Mouse (Mus musculus): Measurements from ENCODE around the gene Apoe. TPM values are rescaled to one million over a fixed set of nuclear protein-coding genes. Genes with fewer than 3 reads are reported as not detected.

The Apoe gene
- 12.7 TPM for polyA plus RNA-seq (2017; shearing (Covaris generic))

DNA sequence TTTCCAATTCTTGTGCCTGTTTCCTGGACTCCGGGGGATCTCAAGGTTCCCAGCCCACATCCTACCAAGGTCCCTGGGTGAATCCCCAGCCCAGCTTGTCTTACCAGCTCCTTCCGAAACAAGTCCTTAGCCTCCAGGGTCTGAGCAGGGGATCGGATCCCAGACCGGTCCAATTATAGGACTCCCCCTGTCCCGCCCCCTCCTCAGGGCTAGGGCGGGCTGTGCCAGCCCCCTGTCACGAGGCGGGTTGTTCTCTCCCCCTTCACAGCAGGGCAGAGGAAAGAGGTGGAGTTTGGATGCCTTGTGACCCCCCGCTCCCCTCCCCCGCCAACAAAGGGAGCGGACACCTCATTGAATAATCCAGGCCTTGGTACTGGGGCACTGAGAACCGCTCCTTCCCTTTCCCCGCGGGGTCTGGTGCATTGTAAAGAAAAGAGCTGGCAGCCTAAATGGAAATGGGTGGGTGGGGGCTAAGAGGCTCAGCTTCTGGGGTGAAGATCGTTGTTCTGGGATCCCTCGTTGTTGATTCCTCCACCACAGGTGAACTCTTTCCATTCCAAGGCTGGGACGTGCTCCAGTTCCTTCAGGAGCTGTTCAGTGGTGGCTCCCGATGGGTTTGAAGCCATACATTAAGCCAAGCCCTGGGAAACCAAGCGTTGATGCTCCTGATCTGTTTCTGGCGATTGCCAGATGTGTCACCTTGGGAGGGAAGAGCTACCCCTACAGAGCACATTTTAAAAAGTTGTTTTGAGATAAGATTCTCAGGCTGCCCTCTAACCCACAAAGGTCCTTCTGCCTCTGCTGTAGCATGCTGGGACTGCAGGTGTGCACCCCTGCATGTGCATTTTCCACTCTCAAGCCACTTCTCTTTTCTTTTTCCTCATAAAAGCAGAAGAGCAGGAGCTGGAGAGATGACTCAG is at the start of gene Apoe:
Gene Apoe (minus strand): TSS at position 282 of the 920 bp plus-strand sequence.

DNA sequence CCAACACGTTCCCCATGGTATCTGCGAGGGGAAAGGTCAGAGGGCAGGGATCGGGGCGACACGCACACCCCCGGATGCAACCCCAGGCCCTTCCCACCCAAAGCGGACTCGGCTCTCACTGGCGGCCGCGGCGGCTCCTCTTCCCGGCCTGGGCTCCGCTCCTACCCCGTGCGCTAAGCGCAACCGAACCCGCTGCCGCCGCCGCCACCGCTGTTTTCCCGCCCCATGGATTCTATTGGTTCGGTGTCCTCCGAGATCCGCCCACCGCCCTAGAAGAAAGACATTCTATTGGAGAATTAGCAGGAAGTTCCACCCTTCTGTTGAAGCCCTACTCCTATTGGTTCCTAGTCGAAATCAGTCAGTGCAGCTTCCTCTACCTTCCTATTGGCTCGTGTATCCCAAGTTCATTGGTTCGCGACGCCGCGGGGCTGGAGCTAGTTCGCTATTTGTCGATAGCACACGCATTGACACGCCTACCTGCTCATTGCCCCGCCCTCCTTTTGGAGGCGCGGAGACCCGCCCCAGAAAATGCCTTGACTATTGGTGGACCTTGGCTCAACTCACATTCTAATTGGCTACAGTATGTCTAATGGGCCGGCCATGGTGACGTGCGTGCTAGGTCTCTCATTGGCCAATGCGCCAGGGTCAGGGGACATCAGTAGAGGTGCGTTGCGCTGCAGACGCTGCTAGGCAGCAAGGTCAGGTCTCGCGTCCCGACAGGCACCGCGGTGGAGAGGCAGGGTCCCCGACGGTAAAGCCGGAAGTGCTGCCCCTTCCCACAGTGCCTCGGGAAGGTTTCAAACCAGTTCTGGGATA is 16.5 kb upstream of the Apoe start, which contains the start of gene Tomm40:
Gene Tomm40 (minus strand): TSS at position 200 of the 816 bp plus-strand sequence.

DNA sequence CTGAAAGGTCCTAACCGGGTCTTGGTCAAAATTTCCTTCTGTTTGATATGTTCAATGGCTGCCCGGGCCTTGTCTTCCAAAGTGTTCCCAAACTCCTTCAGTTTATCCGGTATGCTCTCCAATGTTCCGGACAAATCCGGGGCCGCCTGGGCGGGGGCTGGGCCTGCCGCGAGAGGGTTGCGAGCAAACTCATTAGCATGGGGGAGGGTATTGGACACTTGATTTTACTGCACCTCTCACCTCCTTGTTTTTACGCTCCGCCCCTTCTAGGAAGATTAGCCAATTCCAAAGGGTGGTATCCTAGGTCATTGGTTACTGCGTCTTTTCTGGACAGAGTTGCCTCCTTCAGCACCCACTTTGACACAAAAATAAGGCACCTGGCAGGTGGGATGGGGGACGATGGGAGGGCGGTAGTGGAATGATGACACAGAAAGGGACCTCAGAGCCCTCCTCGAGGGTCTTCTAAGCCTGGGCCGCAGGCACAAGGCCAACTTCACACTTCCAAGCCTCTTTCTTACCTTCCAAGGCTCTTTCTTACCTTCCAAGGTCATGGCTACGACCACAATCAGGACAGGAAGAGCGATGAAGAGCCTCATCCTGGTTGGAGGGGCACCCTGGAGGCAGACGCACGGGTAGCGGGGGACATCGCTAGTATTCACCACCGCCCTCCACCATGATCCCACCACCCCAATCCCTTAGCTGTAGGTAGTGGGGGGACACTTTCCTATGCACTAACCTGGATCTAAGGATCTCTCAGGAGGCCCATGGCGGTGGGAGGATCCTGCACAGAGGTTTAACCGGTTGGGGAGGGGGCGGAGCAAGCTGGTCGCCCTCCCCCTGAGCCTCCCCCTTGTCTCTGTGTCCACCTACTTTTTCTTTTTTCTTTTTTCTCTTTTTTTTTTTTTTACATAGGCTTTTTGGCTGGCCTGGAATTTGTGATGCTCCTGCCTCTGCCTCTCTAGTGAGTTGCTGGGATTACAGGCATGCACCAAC is 6.8 kb downstream of the Apoe start, which contains the start of gene Apoc1:
Gene Apoc1 (minus strand): TSS at position 788 of the 993 bp plus-strand sequence.

DNA sequence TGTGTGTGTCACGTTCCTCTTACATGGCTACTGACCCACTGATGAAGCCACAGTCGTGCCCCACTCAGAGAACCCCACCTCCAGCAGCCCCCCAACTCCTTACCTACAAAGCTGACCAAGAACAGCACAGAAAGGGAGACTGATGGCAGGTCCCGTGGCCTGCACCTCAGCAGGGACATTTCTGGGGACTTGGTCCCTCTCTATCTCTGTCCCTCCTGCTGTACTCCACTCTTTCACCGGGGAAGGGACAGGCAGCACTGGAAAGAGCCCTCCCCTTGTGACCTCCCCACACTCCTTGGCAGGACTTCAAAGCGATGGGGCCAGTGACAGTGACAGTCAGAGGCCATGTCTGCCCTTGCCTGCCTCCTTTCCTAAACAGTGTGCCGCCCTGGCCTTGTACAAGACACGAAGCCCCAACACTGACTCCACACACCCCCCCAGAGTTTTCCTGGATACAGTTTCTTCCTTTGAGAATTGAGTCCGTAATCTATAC is 17.7 kb downstream of the Apoe start, which contains the start of the genes Gm44805 and Apoc4:
Gene Gm44805 (minus strand): TSS at position 222 of the 493 bp plus-strand sequence.
Gene Apoc4 (minus strand): TSS at position 278 of the 493 bp plus-strand sequence.

DNA sequence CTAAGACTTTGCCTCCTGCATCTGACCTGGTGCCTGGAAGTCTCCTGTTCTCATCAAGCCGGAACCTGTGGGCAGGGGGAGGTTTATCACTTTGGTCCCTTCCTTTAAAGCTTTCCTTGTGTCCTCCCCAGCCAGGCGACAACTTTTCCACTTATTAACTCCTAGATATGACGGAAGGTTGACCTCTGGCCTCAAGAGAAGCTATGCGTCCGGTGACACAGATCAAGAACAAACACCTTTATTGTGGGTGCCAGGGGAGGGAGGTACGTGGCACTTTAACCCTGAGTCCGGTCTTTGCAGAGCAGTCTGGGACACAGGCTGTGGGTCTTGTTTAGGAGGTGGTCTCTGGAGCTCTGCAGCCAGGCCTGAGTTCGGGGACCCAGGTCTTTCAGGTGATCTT is 21.1 kb downstream of the Apoe start, which contains the start of gene Apoc2:
Gene Apoc2 (minus strand): TSS at position 70 of the 400 bp plus-strand sequence.

DNA sequence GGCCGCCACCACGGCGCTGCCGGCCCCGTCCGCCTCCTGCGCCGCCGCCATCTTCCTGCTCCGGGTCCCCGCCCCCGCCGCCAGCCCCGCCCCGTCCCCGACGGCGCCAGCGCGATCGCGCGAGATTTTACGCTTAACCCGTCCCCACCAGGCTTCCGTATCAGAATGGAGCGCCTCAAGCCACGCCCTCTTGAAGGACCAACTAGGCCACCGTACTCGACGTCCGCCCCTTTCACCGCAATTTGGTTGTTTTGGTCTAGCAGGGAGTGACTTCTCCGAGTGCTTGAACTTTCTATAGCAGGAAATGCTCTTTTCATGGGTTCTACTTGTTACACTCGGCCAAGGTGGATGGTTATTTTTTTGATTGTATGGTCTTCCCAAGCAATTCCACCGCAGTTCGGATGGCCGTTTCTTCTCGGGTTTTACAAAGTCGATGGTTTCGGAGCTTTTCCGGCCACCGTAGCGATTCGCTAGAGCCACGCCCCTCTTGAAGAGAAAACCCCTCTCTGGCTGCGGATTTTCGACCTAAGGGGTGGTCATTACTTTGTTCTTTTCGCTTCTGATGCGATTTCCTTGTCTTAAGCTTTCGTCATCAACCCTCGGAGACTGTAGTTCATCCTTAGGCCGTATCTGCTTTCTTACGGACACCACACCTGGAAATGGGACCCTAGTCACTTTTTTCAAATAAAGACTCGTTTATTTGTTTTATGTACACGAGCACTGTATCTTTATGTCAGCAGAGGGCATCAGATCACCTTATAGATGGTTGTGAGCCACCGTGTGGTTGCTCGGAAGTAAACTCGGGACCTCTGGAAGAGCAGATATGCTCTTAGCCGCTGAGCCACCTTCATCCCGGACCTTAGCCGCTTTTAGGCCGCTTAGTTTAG is 33.8 kb downstream of the Apoe start, which contains the start of gene Clptm1:
Gene Clptm1 (minus strand): TSS at position 79 of the 887 bp plus-strand sequence.

Other genes starting within 250 kb of the Apoe start
- 1.2 TPM for gene Mark4, start 240.4 kb downstream of the Apoe start, polyA plus RNA-seq (2017; shearing (Covaris generic))
- gene Exoc3l2, start 235.9 kb downstream of the Apoe start, polyA plus RNA-seq (2017; shearing (Covaris generic)) = not detected
- 0.47 TPM for gene Bloc1s3, start 190.8 kb downstream of the Apoe start, polyA plus RNA-seq (2017; shearing (Covaris generic))
- 128 TPM for gene Trappc6a, start 190.8 kb downstream of the Apoe start, polyA plus RNA-seq (2017; shearing (Covaris generic))
- gene Nkpd1, start 181.3 kb downstream of the Apoe start, polyA plus RNA-seq (2017; shearing (Covaris generic)) = not detected
- 3.6 TPM for gene Ppp1r37, start 136.1 kb downstream of the Apoe start, polyA plus RNA-seq (2017; shearing (Covaris generic))
- gene Zfp296, start 121.9 kb downstream of the Apoe start, polyA plus RNA-seq (2017; shearing (Covaris generic)) = 2.1 TPM
- 75.5 TPM for gene Gemin7, start 121.6 kb downstream of the Apoe start, polyA plus RNA-seq (2017; shearing (Covaris generic))
- gene Clasrp, start 94.7 kb downstream of the Apoe start, polyA plus RNA-seq (2017; shearing (Covaris generic)) = 10.0 TPM
- gene Relb, start 69.8 kb downstream of the Apoe start, polyA plus RNA-seq (2017; shearing (Covaris generic)) = 16.2 TPM
- 130 TPM for gene Clptm1, start 34.2 kb downstream of the Apoe start, polyA plus RNA-seq (2017; shearing (Covaris generic))
- gene Apoc2, start 21.2 kb downstream of the Apoe start, polyA plus RNA-seq (2017; shearing (Covaris generic)) = not detected
- gene Gm44805, start 17.8 kb downstream of the Apoe start, polyA plus RNA-seq (2017; shearing (Covaris generic)) = not detected
- gene Apoc4, start 17.7 kb downstream of the Apoe start, polyA plus RNA-seq (2017; shearing (Covaris generic)) = not detected
- not detected for gene Apoc1, start 6.5 kb downstream of the Apoe start, polyA plus RNA-seq (2017; shearing (Covaris generic))
- gene Tomm40, start 16.2 kb upstream of the Apoe start, polyA plus RNA-seq (2017; shearing (Covaris generic)) = 12.9 TPM
- gene Nectin2, start 51.3 kb upstream of the Apoe start, polyA plus RNA-seq (2017; shearing (Covaris generic)) = 1.1 TPM
- gene Bcam, start 71.8 kb upstream of the Apoe start, polyA plus RNA-seq (2017; shearing (Covaris generic)) = 13.5 TPM
- not detected for gene Cblc, start 97.6 kb upstream of the Apoe start, polyA plus RNA-seq (2017; shearing (Covaris generic))
- 10.3 TPM for gene Bcl3, start 123.6 kb upstream of the Apoe start, polyA plus RNA-seq (2017; shearing (Covaris generic))
- 0.29 TPM for gene Gm19345, start 152.8 kb upstream of the Apoe start, polyA plus RNA-seq (2017; shearing (Covaris generic))
- gene Ceacam16, start 162.1 kb upstream of the Apoe start, polyA plus RNA-seq (2017; shearing (Covaris generic)) = 0.21 TPM
- gene Ceacam19, start 188.8 kb upstream of the Apoe start, polyA plus RNA-seq (2017; shearing (Covaris generic)) = not detected
- gene Pvr, start 222.0 kb upstream of the Apoe start, polyA plus RNA-seq (2017; shearing (Covaris generic)) = 46.5 TPM

Data from CD4-positive, CD25-positive, alpha-beta regulatory T cell, adult 9 weeks (primary cell).